Mouse (Mus musculus): ENCODE measurements at regions not wholly inside any gene's neighbourhood (a gene's known extent, or its start where the extent isn't known, plus 50 kb on each side); places are given as distances from the start of the nearest gene placed in this dataset.
A peak's percentile ranks its signal among the peaks of the same experiment; 100 is the strongest.

DNA sequence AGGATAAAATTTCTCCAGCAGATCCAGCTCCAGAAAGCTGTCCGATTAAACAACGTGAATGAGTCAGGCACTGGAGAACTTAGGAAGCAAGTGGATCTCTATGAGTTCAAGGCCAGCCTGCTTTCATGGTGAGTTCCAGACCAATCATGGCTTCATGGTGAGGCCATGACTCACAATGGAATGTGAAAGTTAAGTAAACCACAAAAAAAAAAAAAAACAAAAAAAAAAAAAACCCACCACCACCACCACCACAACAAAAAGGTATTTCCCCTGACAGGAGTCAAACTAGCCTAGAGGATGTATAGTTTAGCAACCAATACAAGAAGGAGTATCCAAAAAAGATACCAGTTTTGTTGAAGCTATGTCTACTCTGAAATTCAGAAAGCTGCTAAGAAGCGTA is 188.5 kb upstream of the Adgrl2 start:
- dilution Hi-C loops (cut with MboI; ENCODE audit: extremely low pct_ligation_motif_present, extremely low pct_unique_long_range_greater_than_20kb, low sequenced_read_pairs) (no loop called here), in situ Hi-C loops (cut with MboI; ENCODE audit: low pct_ligation_motif_present, low pct_unique_long_range_greater_than_20kb, low sequenced_read_pairs) (no loop called here)
- Histone ChIP-seq H3K27me3 (replicated peaks) (no peaks in the 10 kb centered on the region), H3K4me3 (replicated peaks in 1 of 3; ENCODE audit: low read depth in 2 of 3, low read length in 2 of 3, poor library complexity in 1 of 3) (no peak overlapping the region), H3K4me1 (ENCODE audit: control insufficient read depth in 1 of 2, insufficient read depth in 2 of 2) (peaks cover 2 to 11% of the 10 kb centered on the region in 2 experiments; a peak in 1 of 4 replicates), H3K36me3 (replicated peaks in 1 of 2; ENCODE audit: control insufficient read depth in 1 of 2, insufficient read depth in 1 of 2, low read length in 1 of 2) (no peaks in the 10 kb centered on the region), H3K79me2 (replicated peaks; ENCODE audit: control insufficient read depth, extremely low read depth, insufficient read depth, poor library complexity, severe bottlenecking) (no peaks in the 10 kb centered on the region), H3K4me2 (ENCODE audit: insufficient read depth, low read depth, poor library complexity, severe bottlenecking) (no peak overlapping the region), H3K9me3 (replicated peaks; ENCODE audit: low read length) (no peaks in the 10 kb centered on the region), H3K9ac (ENCODE audit: insufficient read depth, low read depth) (no peak overlapping the region), H3K27ac (ENCODE audit: insufficient read depth, low read depth) (no peak overlapping the region)
- peak; percentile 40 for DNase-seq (ENCODE audit: extremely low read depth)
- TF ChIP-seq ZMIZ1 (IDR thresholded peaks at IDR 0.05; ENCODE audit: low read depth, low read length) (no peak), POLR2AphosphoS2 (IDR thresholded peaks at IDR 0.05; ENCODE audit: low read depth, low read length) (no peak), IRF4 (IDR thresholded peaks at IDR 0.05; ENCODE audit: low read depth, low read length) (peak; percentile 50; the same call in 1 of the 2 replicates), EP300 (IDR thresholded peaks at IDR 0.05; ENCODE audit: low read length) (peak; percentile 56), GABPA (IDR thresholded peaks at IDR 0.05; ENCODE audit: insufficient replicate concordance, low read depth, low read length) (no peak), JUND (conservative IDR thresholded peaks at IDR 0.05; ENCODE audit: low read depth, low read length) (no peak), ZNF384 (IDR thresholded peaks at IDR 0.05; ENCODE audit: low read depth, low read length) (peak; percentile 98), BHLHE40 (IDR thresholded peaks at IDR 0.05; ENCODE audit: low read depth, low read length) (peak; percentile 28; the same call in 1 of the 2 replicates), MEF2A (IDR thresholded peaks at IDR 0.05; ENCODE audit: borderline replicate concordance, low read depth, low read length) (0 out of 2 replicates have a peak, but pooled peaks have one; percentile 30), MYC (IDR thresholded peaks at IDR 0.05; ENCODE audit: low read depth, low read length) (0 out of 2 replicates have a peak, but pooled peaks have one; percentile 22), SMC3 (IDR thresholded peaks at IDR 0.05; ENCODE audit: low read depth, low read length) (no peak), JUN (IDR thresholded peaks at IDR 0.05; ENCODE audit: insufficient read depth, low read depth, low read length) (0 out of 2 replicates have a peak, but pooled peaks have one; percentile 13), E2F4 (IDR thresholded peaks at IDR 0.05; ENCODE audit: insufficient replicate concordance, low read depth, low read length) (no peak), MAFK (IDR thresholded peaks at IDR 0.05; ENCODE audit: insufficient replicate concordance, low read length) (0 out of 2 replicates have a peak, but pooled peaks have one; percentile 31), MAX (IDR thresholded peaks at IDR 0.05; ENCODE audit: low read length) (no peak), NRF1 (IDR thresholded peaks at IDR 0.05; ENCODE audit: low read depth, low read length) (no peak), MAZ (IDR thresholded peaks at IDR 0.05; ENCODE audit: low read depth, low read length) (no peak), ZKSCAN1 (IDR thresholded peaks at IDR 0.05; ENCODE audit: borderline replicate concordance, low read depth, low read length) (no peak)

DNA sequence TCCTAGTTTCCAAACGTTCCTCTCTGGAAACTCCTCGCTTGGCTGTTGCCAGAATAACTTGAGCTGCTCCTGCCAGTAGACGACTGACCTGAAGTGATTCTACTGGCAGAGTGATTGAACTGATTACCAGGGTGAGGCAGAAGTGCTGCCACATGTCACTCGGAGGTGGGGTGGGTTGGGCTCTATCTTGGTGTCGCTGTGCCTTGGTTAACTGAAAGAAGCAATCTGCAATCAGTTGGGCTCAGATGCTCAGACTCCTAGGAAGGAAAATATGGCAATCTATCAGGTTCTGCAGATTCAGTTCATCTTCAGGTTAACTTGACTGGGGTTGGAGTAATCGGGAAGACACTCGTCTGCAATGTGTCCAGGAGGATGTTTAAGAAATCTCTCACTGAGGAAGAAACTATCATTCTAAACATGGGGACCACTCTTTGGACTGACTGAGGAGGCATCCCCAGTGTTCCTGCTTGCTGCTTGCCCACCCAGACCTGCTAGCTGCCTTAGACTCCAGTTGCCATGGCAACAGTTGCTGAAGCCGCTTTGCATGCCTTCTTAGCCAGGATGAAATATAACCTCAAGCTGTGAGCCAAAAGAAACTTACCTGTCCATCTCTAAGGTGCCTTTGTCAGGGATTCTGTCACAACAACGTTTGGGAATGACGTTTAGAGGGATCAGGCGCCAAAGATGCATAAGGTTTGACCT is 184.5 kb upstream of the Adgrl2 start:
- no peak overlapping the region for H3K4me2 ChIP-seq (ENCODE audit: insufficient read depth, low read depth, poor library complexity, severe bottlenecking)
- H3K9ac ChIP-seq (ENCODE audit: insufficient read depth, low read depth), result no peak overlapping the region
- no peaks in the 10 kb centered on the region for H3K27me3 ChIP-seq (replicated peaks)
- H3K79me2 ChIP-seq (replicated peaks; ENCODE audit: control insufficient read depth, extremely low read depth, insufficient read depth, poor library complexity, severe bottlenecking), result no peaks in the 10 kb centered on the region
- H3K27ac ChIP-seq (ENCODE audit: insufficient read depth, low read depth), result no peak overlapping the region
- no peaks in the 10 kb centered on the region for H3K36me3 ChIP-seq (replicated peaks in 1 of 2; ENCODE audit: control insufficient read depth in 1 of 2, insufficient read depth in 1 of 2, low read length in 1 of 2)
- dilution Hi-C loops (cut with MboI; ENCODE audit: extremely low pct_ligation_motif_present, extremely low pct_unique_long_range_greater_than_20kb, low sequenced_read_pairs) (no loop called here), in situ Hi-C loops (cut with MboI; ENCODE audit: low pct_ligation_motif_present, low pct_unique_long_range_greater_than_20kb, low sequenced_read_pairs) (no loop called here)
- H3K9me3 ChIP-seq (replicated peaks; ENCODE audit: low read length), result no peaks in the 10 kb centered on the region
- peaks cover 2 to 11% of the 10 kb centered on the region in 2 experiments; a peak in 1 of 4 replicates for H3K4me1 ChIP-seq (ENCODE audit: control insufficient read depth in 1 of 2, insufficient read depth in 2 of 2)
- DNase-seq (ENCODE audit: extremely low read depth), result no peak
- no peak overlapping the region for H3K4me3 ChIP-seq (replicated peaks in 1 of 3; ENCODE audit: low read depth in 2 of 3, low read length in 2 of 3, poor library complexity in 1 of 3)
- no peak for TF ChIP-seq IRF4 (IDR thresholded peaks at IDR 0.05; ENCODE audit: low read depth, low read length)
- no peak for TF ChIP-seq MXI1 (IDR thresholded peaks at IDR 0.05; ENCODE audit: low read depth, low read length)
- no peak for TF ChIP-seq CHD1 (IDR thresholded peaks at IDR 0.05; ENCODE audit: low read depth, low read length)
- TF ChIP-seq PAX5 (IDR thresholded peaks at IDR 0.05; ENCODE audit: low read length), result no peak
- no peak for TF ChIP-seq ZKSCAN1 (IDR thresholded peaks at IDR 0.05; ENCODE audit: borderline replicate concordance, low read depth, low read length)
- TF ChIP-seq POLR2A (IDR thresholded peaks at IDR 0.05; ENCODE audit: low read depth, low read length), result no peak
- no peak for TF ChIP-seq E2F4 (IDR thresholded peaks at IDR 0.05; ENCODE audit: insufficient replicate concordance, low read depth, low read length)
- TF ChIP-seq GABPA (IDR thresholded peaks at IDR 0.05; ENCODE audit: insufficient replicate concordance, low read depth, low read length), result no peak
- TF ChIP-seq JUND (conservative IDR thresholded peaks at IDR 0.05; ENCODE audit: low read depth, low read length), result no peak
- TF ChIP-seq KAT2A (IDR thresholded peaks at IDR 0.05; ENCODE audit: insufficient replicate concordance, low read length), result no peak
- TF ChIP-seq TBP (conservative IDR thresholded peaks at IDR 0.05; ENCODE audit: low read depth, low read length), result no peak
- no peak for TF ChIP-seq CHD2 (IDR thresholded peaks at IDR 0.05; ENCODE audit: low read length)
- TF ChIP-seq USF1 (IDR thresholded peaks at IDR 0.05; ENCODE audit: low read depth, low read length), result no peak
- no peak for TF ChIP-seq ZMIZ1 (IDR thresholded peaks at IDR 0.05; ENCODE audit: low read depth, low read length)
- TF ChIP-seq BHLHE40 (IDR thresholded peaks at IDR 0.05; ENCODE audit: low read depth, low read length), result no peak
- no peak for TF ChIP-seq MAFK (IDR thresholded peaks at IDR 0.05; ENCODE audit: insufficient replicate concordance, low read length)
